Mouse (Mus musculus) MEL-GATA-1-ER (cell line): ENCODE measurements at regions not wholly inside any gene's neighbourhood (a gene's known extent, or its start where the extent isn't known, plus 50 kb on each side); places are given as distances from the start of the nearest gene placed in this dataset.

Experiments used
- DNase-seq: peaks from one replicate; pipeline ENCODE4 v3.0.0-alpha.2; 2012; ENCODE audit warnings: low read depth; ENCODE audit errors: extremely low read depth

- DNase-seq, result no peak
Measured at GRCm38 (mm10) chr6:127298105-127298504, 146.1 kb upstream of the Ccnd2 start.

DNA sequence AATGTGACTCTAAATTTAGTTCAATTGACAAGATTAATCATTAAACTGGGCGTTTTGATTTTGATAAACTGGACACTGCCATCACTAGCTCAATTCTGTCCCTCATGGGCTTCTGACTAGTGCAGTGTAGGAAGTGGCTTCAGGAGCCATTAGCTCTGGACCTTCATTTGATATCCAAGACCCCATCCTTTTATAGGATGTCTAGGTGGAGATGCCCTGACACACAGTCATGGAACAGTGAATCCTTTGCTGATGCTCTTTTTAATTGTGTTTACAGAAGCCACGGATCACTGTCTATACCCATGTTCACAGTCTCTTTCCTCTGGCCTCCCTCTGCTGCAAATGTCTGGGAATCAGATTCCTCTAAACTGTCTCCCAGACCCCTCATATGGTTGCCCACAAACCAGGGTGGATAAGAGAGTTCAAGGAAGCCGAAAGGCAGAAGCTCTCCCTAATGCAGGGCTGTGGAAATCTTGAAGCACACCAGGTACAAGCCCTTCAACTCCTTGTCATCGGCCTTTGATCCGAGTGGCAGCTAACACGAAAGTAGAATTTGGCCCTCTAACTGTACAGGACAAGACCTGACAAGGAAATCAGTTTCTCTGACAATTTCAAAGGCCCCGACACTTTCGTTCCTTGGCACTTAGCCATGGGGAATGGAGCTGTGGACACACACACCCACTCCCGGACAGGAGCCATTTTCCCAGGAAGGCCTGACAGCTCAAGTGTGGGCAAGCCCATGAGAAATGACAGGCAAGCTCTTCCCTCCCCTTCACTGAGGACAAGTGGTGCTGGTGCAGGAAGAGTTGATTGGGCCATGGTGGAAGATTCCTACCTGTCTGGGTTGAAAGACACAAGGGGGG is 135.2 kb upstream of the Parp11 start:
- no peak for DNase-seq

- DNase-seq, result no peak
Measured at GRCm38 (mm10) chr6:127317309-127317708, 129.3 kb upstream of the Parp11 start.

- no peak for DNase-seq
Measured at GRCm38 (mm10) chr6:127318746-127319582, 127.7 kb upstream of the Parp11 start.

- DNase-seq, result no peak
Measured at GRCm38 (mm10) chr6:127320600-127320999, 126.0 kb upstream of the Parp11 start.

- peak; percentile 83 for DNase-seq
Measured at GRCm38 (mm10) chr6:127321031-127321430, 125.6 kb upstream of the Parp11 start.

DNA sequence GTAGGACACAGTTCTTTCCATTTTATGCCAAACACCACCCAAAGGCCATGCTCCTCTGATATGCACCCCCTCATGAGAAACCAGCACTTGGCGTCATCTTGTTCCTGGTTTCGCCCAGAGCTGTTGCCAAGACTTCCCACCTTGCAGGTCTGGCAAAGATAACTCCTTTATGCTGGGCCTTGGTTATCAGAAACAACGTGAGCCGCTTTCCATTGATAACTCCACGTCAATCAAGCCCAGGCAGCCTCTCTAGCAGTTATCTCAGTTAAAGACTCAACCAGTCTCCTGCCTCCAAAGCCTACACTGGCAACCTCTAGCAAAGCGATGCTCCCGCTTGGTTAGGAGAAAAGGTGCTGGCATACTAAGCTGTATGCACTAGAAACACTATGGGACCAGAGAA is 124.2 kb upstream of the Parp11 start:
- DNase-seq, result peak; percentile 68

GRCm38 (mm10) chr6:127324984-127325383 is 121.7 kb upstream of the Parp11 start:
- no peak for DNase-seq

DNA sequence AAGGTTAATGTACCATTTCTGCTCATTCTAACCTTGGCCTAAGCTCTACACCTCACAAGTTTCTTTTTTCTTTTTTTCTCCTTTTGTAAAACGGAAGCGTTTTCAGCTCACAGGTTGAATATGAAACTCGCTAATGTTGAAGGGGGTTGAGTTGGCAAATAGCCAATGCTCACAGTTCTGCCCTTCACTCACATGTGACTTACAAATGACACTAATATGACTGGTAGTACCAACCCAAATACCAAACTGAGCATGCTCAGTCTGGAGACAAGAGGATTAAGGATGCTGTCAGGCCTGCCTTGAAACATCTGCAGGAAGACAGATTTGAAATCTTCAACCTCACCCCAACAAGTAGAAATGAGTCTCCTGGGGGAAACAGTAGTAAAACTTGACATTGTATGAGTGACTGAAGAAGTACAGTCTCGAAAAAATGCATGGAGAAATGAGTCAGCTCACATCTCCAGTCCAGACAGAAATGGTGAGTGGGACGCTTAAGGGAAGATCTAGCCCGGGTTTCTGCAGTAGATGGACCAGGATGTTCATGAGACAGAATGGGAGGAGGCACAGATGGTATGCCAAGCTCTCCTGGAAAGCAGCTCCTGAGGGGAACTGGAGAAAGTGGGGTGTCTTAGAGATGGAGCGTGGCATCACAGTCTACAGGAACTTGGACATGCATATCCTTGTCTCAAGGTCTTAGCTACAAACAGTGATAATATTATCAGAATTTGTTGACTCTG is 120.9 kb upstream of the Parp11 start:
- DNase-seq, result no peak

- no peak for DNase-seq
Measured at GRCm38 (mm10) chr6:127326333-127326729, 120.3 kb upstream of the Parp11 start.

- DNase-seq, result no peak
Measured at GRCm38 (mm10) chr6:127329191-127330014, 117.2 kb upstream of the Parp11 start.

- DNase-seq, result no peak
Measured at GRCm38 (mm10) chr6:127330015-127330705, 116.5 kb upstream of the Parp11 start.

- no peak for DNase-seq
Measured at GRCm38 (mm10) chr6:127331091-127331490, 115.5 kb upstream of the Parp11 start.

- DNase-seq, result no peak
Measured at GRCm38 (mm10) chr6:127334256-127334655, 112.4 kb upstream of the Parp11 start.

DNA sequence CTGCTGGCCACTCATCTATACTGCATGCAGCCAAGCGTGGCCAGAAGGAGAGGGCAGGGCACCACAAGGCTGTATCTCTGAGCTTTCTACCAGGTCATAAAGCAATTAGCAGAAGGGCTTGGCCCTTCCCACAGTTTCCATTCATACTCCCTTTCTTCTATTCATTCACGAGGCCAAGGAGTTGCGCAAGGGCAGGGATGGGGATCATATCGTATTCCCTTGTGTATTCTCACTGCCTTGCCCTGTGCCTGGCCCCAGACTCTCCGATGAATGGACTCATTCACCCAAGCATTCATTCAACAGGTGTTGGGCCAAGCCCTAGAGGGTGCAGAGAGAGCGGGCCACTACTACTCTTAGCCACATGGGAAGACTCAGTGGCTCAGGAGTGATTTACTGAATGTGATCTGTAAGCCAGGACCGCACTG is 111.2 kb upstream of the Parp11 start:
- no peak for DNase-seq

GRCm38 (mm10) chr6:127335996-127336660 is 110.5 kb upstream of the Parp11 start:
- DNase-seq, result no peak

DNA sequence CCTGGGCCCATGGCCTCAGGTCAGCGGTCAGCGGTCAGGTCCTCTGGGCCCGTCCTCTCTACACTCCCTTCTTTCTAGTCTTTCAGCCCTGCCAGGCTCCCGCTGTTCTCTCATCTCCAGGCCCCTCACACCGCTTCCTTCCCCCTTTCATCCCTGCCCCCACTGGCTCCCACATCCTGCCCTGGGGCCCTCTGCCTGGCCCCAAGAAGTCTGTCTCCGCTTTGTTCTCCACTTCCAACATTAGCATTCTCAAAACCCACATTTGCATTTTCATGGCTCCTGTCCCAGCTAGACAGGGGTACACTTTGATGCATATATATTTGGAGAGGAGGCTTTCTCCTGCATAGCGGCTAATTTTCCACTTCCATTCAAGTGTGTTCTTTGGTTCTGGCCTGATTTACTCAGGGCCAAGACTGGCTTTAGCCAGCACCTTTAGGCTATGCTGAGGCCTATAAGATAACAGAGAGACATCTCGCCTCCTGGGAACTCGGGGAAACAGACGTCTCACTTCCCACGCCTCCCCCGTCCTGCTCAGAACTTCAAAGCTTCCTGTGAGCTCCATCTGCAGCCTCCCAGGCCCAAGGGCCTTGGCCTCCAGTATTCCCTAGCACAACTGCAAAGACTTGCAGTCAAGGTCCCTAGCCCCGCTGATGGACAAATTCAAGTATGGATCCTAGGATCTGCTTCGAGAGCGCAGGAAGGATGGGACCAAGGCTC is 109.8 kb upstream of the Parp11 start:
- no peak for DNase-seq

DNA sequence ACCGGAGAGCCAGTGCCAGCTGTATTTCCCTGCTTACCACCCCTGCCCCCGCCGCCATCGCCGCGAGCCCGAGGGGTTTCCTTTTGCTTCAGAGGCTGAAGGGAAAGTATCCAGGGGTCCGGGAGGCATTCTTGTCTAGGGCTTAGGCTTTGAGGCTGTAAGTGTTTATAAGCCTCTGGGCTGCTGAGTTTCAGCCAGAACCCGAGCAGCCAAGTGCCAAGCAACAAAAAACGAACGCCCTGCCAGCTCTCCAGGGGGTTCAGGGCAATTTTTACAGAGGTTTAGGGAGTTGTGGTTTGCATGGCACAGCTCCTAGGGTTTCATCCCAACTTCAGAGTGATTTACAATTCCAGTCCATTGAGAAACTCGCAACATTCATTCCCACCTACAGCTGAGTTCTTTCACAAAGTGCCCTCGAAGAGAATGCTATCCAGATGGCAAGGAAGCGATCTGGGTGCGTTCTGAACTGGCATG is 109.2 kb upstream of the Parp11 start:
- no peak for DNase-seq

DNA sequence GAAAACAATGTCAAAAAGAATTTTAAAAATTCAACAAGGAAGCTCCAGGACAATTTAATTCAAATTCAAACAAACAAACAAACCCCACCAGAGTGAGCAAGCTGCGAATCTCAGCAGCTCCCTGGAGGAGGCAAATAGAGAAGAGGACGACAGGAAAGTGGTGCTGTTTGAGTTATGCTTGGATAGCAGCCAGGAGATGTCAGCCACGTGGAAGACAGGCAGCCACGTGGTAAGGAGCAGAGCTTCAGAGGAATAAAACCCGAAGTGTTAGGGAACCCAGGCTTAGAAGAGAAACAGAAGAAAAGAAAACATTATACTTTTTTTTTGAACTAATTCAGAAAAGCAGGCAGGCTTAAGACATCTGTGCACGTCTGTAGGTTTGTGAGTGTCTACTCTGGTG is 108.2 kb upstream of the Parp11 start:
- DNase-seq, result no peak
